Mouse (Mus musculus): Measurements from ENCODE around the gene Inpp4b.

DNA sequence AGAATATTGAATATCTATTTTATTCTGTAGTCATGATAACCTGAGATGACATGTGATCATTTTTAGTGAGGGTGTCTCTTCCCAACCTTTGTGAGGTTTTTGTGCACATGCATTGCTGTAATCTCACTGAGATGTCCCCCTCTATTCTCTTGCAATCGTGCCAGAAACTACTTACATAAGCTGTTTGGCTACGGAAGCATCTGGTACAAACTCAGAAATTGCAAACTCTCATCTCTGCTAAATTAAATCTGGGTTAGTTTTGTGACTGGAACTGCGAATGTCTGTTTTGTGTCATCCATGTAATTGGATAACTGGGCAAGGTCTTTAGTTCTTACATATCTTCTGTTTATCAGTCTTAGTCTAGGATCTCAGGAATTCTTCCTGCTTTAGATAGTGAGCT is 725.3 kb downstream of the Inpp4b start:
- no peak for TF ChIP-seq CTCF (IDR thresholded peaks at IDR 0.05; ENCODE audit: low read depth)
- TF ChIP-seq EP300 (IDR thresholded peaks at IDR 0.05; ENCODE audit: low read depth) = no peak
